Mouse (Mus musculus): ENCODE results near the gene Gpx3.
A peak's percentile ranks its signal among the peaks of the same experiment; 100 is the strongest.
"Not testable (repeated sequence)": the region's sequence is repeated elsewhere in the genome, so short reads cannot be mapped to it uniquely, and the experiment has no call there.

The Gpx3 gene

DNA sequence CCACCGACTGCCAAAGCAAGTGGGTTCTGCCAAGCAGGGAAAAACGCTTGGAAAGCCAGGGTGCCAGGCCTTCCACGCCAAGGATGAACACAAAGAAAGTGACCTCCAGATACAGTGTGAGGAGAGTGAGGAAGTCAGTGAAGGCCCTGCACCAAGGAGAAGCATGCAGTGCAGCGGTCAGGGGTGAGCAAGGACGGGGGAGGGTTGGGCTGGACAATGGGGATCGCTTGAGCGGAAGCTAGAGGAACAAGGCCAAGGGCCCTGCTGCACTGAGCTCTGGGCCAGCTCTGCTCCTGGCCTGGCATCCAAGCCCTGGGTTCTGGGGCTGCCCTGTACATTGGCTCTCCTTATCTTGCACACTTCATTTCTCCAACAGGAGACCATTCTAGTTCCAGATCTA lies 37.8 kb downstream of the Gpx3 start:
- peak; percentile 60 for DNase-seq

- DNase-seq: no peak
These were observed 42.4 kb downstream of the Gpx3 start for GRCm38 (mm10) chr11:54944702-54945101.

DNA sequence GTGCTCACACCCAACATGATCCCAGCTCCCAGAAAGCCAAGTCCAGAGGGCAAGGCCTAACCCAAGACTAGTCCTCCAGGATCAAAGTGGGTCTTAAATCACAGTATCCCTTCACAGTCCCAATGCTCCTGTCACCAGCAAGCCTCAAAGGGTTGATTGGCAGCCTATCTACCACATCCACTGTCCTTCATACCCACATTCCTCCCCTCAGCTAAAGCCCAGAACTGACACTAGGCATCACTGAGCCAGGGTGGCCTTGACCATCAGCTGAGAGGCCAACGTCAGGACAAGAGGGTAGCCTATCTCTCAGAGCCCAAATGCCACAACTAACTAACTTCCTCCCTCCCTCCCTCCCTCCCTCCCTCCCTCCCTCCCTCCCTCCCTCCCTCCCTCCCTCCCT lies 47.5 kb downstream of the Gpx3 start:
- no peak for DNase-seq

DNA sequence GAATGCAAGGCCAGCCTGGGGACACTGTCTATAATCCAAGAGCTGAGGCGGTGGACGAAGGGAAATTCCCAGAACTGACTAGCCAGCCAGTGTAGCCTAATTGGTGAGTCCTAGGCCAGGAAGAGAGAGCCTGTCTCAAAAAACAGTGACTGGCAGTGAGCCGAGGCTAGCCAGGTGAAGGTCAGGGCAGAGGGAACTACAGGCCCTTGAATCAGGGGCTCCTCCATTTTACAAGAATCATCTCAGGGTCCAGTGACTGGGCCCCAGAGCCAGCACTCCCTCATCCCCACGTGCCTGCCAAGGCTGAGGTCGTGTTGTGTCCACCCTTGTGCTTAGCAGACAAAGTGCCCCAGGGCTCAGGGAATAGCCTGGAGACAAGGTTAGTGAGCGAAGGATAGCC lies 48.4 kb downstream of the Gpx3 start:
- DNase-seq: no peak

DNA sequence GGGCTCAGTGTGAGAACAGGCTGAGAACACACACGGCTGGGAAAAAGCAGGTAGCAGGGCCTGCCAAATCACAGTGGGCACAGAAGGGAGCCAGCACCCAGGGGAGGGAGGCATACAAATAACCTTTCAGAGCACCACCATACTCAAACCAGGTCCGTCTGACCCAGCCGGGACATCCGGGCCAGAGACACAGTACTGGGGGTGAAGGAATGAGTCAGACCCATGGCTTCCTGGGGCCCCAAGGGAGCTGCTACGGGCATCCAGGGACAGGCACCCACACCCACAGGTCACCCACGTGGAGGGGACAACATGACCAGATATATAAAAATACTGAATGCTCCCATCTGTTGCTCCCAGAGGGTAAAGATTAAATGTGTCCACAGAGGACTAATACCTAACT lies 50.4 kb downstream of the Gpx3 start:
- peak; percentile 46 for DNase-seq

DNA sequence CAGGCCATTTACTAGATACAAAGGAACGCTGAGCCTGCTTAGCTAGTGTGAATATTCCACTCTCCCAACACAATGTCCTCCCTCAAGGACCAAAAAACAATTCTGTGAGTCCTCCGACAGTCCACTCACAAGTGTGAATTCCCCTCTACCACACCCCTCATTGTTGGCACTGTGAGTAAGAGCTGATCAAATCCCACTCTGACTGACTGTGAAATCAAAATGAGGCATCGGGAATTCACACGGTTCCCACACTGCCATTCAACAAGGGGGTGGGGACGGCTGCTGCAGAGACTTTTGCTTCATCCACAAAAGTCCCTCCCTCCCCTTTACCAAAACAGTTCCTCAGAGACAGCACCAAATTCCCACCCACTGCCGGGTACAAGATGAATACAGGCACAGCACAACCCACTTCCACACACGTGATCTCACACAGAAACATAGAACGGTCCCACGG lies 51.8 kb downstream of the Gpx3 start:
- DNase-seq: peak; percentile 25

GRCm38 (mm10) chr11:54954716-54955115 lies 52.5 kb downstream of the Gpx3 start:
- DNase-seq: no peak

DNA sequence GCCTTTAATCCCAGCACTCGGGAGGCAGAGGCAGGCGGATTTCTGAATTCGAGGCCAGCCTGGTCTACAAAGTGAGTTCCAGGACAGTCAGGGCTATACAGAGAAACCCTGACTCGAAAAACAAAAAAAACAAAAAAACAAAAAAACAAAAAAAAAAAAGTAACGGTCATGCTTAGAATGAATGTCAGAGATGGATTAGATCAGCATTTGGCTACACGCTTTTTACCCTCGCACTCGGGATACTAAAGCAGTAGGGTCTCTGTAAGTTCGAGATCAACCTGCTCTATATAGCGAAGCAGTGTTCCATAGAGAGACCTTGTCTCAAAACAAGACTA lies 53.1 kb downstream of the Gpx3 start:
- DNase-seq: not testable (repeated sequence)

GRCm38 (mm10) chr11:54955735-54956480 lies 53.7 kb downstream of the Gpx3 start:
- DNase-seq: peak; percentile 99

- peak; percentile 44 for DNase-seq
These were observed 54.7 kb downstream of the Gpx3 start for GRCm38 (mm10) chr11:54956912-54957311.

- DNase-seq: not testable (repeated sequence)
These were observed 55.5 kb downstream of the Gpx3 start for GRCm38 (mm10) chr11:54957708-54958107.

DNA sequence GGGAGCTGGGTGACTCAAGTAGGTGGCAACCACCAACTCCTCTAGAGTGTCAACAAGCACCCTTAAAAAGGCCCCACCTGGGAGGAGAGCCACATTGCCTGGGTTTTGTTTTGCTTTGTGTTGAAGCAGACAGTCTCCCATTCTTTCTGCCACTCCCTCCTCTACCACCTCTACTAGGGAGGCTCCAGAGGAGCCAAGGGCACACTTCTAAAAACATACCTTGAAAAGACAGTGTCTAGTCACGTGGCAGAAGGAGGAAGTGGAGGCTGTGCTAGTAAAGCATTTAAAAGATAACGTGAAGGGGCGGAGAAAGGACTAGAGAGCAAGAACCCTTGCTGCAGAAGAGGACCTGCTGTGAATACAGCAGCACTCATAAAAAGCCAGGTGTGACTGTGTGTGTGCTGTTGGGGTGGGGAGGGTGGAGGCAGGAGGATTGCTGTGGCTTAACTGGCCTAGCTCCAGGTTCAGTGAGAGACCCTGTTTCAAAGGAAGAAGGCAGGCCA lies 56.4 kb downstream of the Gpx3 start:
- DNase-seq: peak; percentile 11

Measured in cerebellum, adult 9-10 months (tissue).